26 mouse cellular contexts compared by ENCODE assay signal in the genomic region with DNA sequence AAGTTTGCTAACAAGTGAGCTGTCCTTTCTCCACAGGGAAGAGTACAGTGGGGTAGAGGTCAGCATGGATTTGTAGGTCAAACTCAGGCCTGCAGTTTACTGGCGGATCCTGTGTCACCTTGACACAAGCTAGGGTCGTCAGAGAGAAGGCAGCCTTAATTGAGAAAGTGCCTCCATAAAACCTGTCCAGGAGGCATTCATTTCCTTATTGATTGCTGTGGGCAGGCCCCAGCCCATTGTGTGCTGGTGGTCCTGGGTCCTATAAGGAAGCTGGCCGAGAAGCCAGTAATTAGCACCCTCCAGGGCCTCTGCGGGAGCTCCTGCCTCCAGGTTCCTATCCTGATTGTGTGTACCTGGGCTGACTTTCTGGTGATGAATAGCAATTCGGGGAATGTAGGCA. TPM values are rescaled to one million over a fixed set of nuclear protein-coding genes. Genes with fewer than 3 reads are reported as not detected.
DNase-seq lines count a peak whose midpoint lies in the region; ATAC-seq and TF ChIP-seq lines count a peak whose summit lies in the region.
"Had no signal": no experiment of that assay in that cellular context is flagged by ENCODE, and none has a peak within 500 bp of the region (broad histone marks: within the 10 kb centered on the region; RNA-seq: fewer than 3 reads in every experiment).

No protein-coding gene starts in this region.

- H3K36me3 ChIP-seq in kidney, embryonic 16.5 days (ENCODE audit: insufficient read depth, low read length): no peaks in the 10 kb centered on the region
- no peaks in the 10 kb centered on the region for H3K36me3 ChIP-seq in ES-Bruce4 (ENCODE audit: control insufficient read depth, insufficient read depth, low read length, poor library complexity, severe bottlenecking)
- no peaks in the 10 kb centered on the region for H3K36me3 ChIP-seq in hindbrain, embryonic 14.5 days (replicated peaks; ENCODE audit: control insufficient read depth, insufficient read depth)
- no peaks in the 10 kb centered on the region for H3K36me3 ChIP-seq in midbrain, embryonic 10.5 days
- H3K36me3 ChIP-seq: embryonic facial prominence, embryonic 10.5 days; embryonic facial prominence, embryonic 13.5 days; forebrain, embryonic 12.5 days; forebrain, embryonic 15.5 days; heart, embryonic 13.5 days; hindbrain, embryonic 12.5 days; intestine, embryonic 15.5 days had no signal

- TF ChIP-seq CTCF in ES-Bruce4 (IDR thresholded peaks at IDR 0.05; ENCODE audit: low read depth, low read length): no peak

- no peaks in the 10 kb centered on the region for H3K27me3 ChIP-seq in kidney, embryonic 16.5 days (ENCODE audit: insufficient read depth, low read length)
- H3K27me3 ChIP-seq in ES-Bruce4 (ENCODE audit: control insufficient read depth, insufficient read depth, low read length, poor library complexity, severe bottlenecking): no peaks in the 10 kb centered on the region
- H3K27me3 ChIP-seq in hindbrain, embryonic 14.5 days (ENCODE audit: control insufficient read depth, insufficient read depth, low read length): no peaks in the 10 kb centered on the region
- H3K27me3 ChIP-seq in midbrain, embryonic 10.5 days (ENCODE audit: low read depth, poor library complexity, severe bottlenecking): no peaks in the 10 kb centered on the region
- H3K27me3 ChIP-seq: embryonic facial prominence, embryonic 13.5 days; forebrain, embryonic 12.5 days; forebrain, embryonic 15.5 days; heart, embryonic 13.5 days; hindbrain, embryonic 12.5 days; intestine, embryonic 15.5 days had no signal

- 37% methylated on average over 5 of the region's 5 CpGs for WGBS in kidney, embryonic 16.5 days
- 30% methylated on average over 5 of the region's 5 CpGs for WGBS in hindbrain, embryonic 14.5 days
- 28% methylated on average over 5 of the region's 5 CpGs for WGBS in midbrain, embryonic 10.5 days

- peak; percentile 92 for TF ChIP-seq EP300 in ES-Bruce4 (IDR thresholded peaks at IDR 0.05; ENCODE audit: insufficient read depth, low read depth, low read length)

- TF ChIP-seq POLR2A in ES-Bruce4 (IDR thresholded peaks at IDR 0.05; ENCODE audit: insufficient read depth, low read length): no peak

- no peak for ATAC-seq in kidney, embryonic 16.5 days (ENCODE audit: low FRiP score, low TSS enrichment)
- no peak for ATAC-seq in hindbrain, embryonic 14.5 days (ENCODE audit: low FRiP score)
- ATAC-seq: activated CD4-positive, CD25-positive, alpha-beta regulatory T cell, adult 4 months; forebrain, embryonic 15.5 days; hindbrain, embryonic 16.5 days; intestine, embryonic 15.5 days had no signal

- peak; percentile 11 for DNase-seq in embryo, embryonic 10 days (ENCODE audit: low spot score)
- DNase-seq in embryo, embryonic 11 days: no peak
- DNase-seq in kidney, adult 9 months: peak; percentile 26
- DNase-seq in R1 (ENCODE audit: low read depth, low spot score): peak; percentile 90
- no peak for DNase-seq in hindbrain, embryonic 14.5 days (ENCODE audit: low spot score)
- DNase-seq in midbrain, embryonic 10.5 days (ENCODE audit: low spot score): no peak
- DNase-seq: adrenal gland, adult 8-10 months; adrenal gland, postnatal 25 days; cerebellum, adult 18-20 months; cerebellum, adult 9-10 months; cerebellum, postnatal 14 days; gastrocnemius, postnatal 25 days; heart, adult 18-20 months; heart, postnatal 14 days had no signal

- H3K9ac ChIP-seq in kidney, embryonic 16.5 days (replicated peaks; ENCODE audit: low read length): no peak overlapping the region
- no peak overlapping the region for H3K9ac ChIP-seq in ES-Bruce4 (ENCODE audit: low read depth, poor library complexity, severe bottlenecking)
- H3K9ac ChIP-seq in hindbrain, embryonic 14.5 days: no peak overlapping the region
- H3K9ac ChIP-seq: embryonic facial prominence, embryonic 13.5 days; forebrain, embryonic 12.5 days; forebrain, embryonic 15.5 days; heart, embryonic 13.5 days; hindbrain, embryonic 12.5 days; intestine, embryonic 15.5 days had no signal

- H3K9me3 ChIP-seq in kidney, embryonic 16.5 days (ENCODE audit: low read length): no peaks in the 10 kb centered on the region
- H3K9me3 ChIP-seq in ES-Bruce4 (replicated peaks; ENCODE audit: control insufficient read depth, insufficient read depth, low read length, poor library complexity, severe bottlenecking): no peaks in the 10 kb centered on the region; the same call in 1 of the 2 replicates
- no peaks in the 10 kb centered on the region for H3K9me3 ChIP-seq in hindbrain, embryonic 14.5 days (ENCODE audit: control insufficient read depth, low read length)
- 0 out of 2 replicates have a peak, but pooled peaks cover 13% of the 10 kb centered on the region for H3K9me3 ChIP-seq in midbrain, embryonic 10.5 days (replicated peaks)
- H3K9me3 ChIP-seq: embryonic facial prominence, embryonic 13.5 days; forebrain, embryonic 12.5 days; forebrain, embryonic 15.5 days; heart, embryonic 13.5 days; hindbrain, embryonic 12.5 days; intestine, embryonic 15.5 days had no signal

- H3K27ac ChIP-seq in kidney, embryonic 16.5 days (ENCODE audit: low read length): no peak overlapping the region
- peak overlapping the region; percentile 90 for H3K27ac ChIP-seq in ES-Bruce4 (ENCODE audit: insufficient read depth, low read length)
- no peak overlapping the region for H3K27ac ChIP-seq in hindbrain, embryonic 14.5 days
- H3K27ac ChIP-seq in midbrain, embryonic 10.5 days (replicated peaks): no peak overlapping the region
- H3K27ac ChIP-seq: embryonic facial prominence, embryonic 10.5 days; embryonic facial prominence, embryonic 13.5 days; forebrain, embryonic 12.5 days; forebrain, embryonic 15.5 days; heart, embryonic 13.5 days; hindbrain, embryonic 12.5 days; intestine, embryonic 15.5 days had no signal

- H3K4me1 ChIP-seq in kidney, embryonic 16.5 days (ENCODE audit: insufficient read depth, low read length): no peaks in the 10 kb centered on the region
- peaks cover 4% of the 10 kb centered on the region for H3K4me1 ChIP-seq in ES-Bruce4 (ENCODE audit: control insufficient read depth, insufficient read depth, low read length)
- H3K4me1 ChIP-seq in hindbrain, embryonic 14.5 days (replicated peaks; ENCODE audit: control insufficient read depth, insufficient read depth, low read length): no peaks in the 10 kb centered on the region
- H3K4me1 ChIP-seq in midbrain, embryonic 10.5 days: no peaks in the 10 kb centered on the region
- H3K4me1 ChIP-seq: embryonic facial prominence, embryonic 10.5 days; embryonic facial prominence, embryonic 13.5 days; forebrain, embryonic 12.5 days; forebrain, embryonic 15.5 days; heart, embryonic 13.5 days; hindbrain, embryonic 12.5 days; intestine, embryonic 15.5 days had no signal

- no peak overlapping the region for H3K4me2 ChIP-seq in kidney, embryonic 16.5 days (replicated peaks; ENCODE audit: low read depth, low read length)
- no peak overlapping the region for H3K4me2 ChIP-seq in hindbrain, embryonic 14.5 days (replicated peaks)
- H3K4me2 ChIP-seq: embryonic facial prominence, embryonic 13.5 days; forebrain, embryonic 12.5 days; forebrain, embryonic 15.5 days; heart, embryonic 13.5 days; hindbrain, embryonic 12.5 days; intestine, embryonic 15.5 days had no signal

- no peak overlapping the region for H3K4me3 ChIP-seq in kidney, embryonic 16.5 days (ENCODE audit: low read length)
- H3K4me3 ChIP-seq in ES-Bruce4 (ENCODE audit: low read depth, low read length): no peak overlapping the region
- no peak overlapping the region for H3K4me3 ChIP-seq in hindbrain, embryonic 14.5 days (replicated peaks; ENCODE audit: low read length)
- H3K4me3 ChIP-seq in midbrain, embryonic 10.5 days: no peak overlapping the region
- H3K4me3 ChIP-seq: embryonic facial prominence, embryonic 10.5 days; embryonic facial prominence, embryonic 13.5 days; erythroblast, embryonic 14.5 days; forebrain, embryonic 12.5 days; forebrain, embryonic 15.5 days; heart, embryonic 13.5 days; hindbrain, embryonic 12.5 days; intestine, embryonic 15.5 days had no signal

RNA-seq across cellular contexts. Expression of a gene that starts 16.3 kb away (rescaled TPM):
- polyA plus RNA-seq in kidney, embryonic 16.5 days (2015; fragmentation: Nextera tagmentation; extraction: Ambion mirVana): 0.34 and 0.64 TPM in 2 replicates
- 15.9 and 16.6 TPM in 2 replicates for polyA plus RNA-seq in ES-Bruce4 (2011; ENCODE audit: insufficient read depth, insufficient read length, low read depth, missing spikeins)
- polyA plus RNA-seq in hindbrain, embryonic 14.5 days (2014; fragmentation: Nextera tagmentation; extraction: Ambion mirVana): 0.33 and 0.92 TPM in 2 replicates
- 0.54 and 0.56 TPM in 2 replicates for polyA plus RNA-seq in midbrain, embryonic 10.5 days (2016; fragmentation: Nextera tagmentation; extraction: Ambion mirVana)
- polyA plus RNA-seq: activated CD4-positive, CD25-positive, alpha-beta regulatory T cell, adult 4 months; embryonic facial prominence, embryonic 10.5 days; embryonic facial prominence, embryonic 13.5 days; erythroblast, embryonic 14.5 days; hindbrain, embryonic 12.5 days had no signal

RNA-seq across cellular contexts. Expression of a gene that starts 24.1 kb away (rescaled TPM):
- polyA plus RNA-seq in kidney, embryonic 16.5 days (2015; fragmentation: Nextera tagmentation; extraction: Ambion mirVana): 0.58 and 0.69 TPM in 2 replicates
- 1.3 and 1.9 TPM in 2 replicates for polyA plus RNA-seq in ES-Bruce4 (2011; ENCODE audit: insufficient read depth, insufficient read length, low read depth, missing spikeins)
- not detected in 2 replicates for polyA plus RNA-seq in hindbrain, embryonic 14.5 days (2014; fragmentation: Nextera tagmentation; extraction: Ambion mirVana)
- polyA plus RNA-seq in midbrain, embryonic 10.5 days (2016; fragmentation: Nextera tagmentation; extraction: Ambion mirVana): 5.4 and 7.8 TPM in 2 replicates

RNA-seq across cellular contexts. Expression of a gene that starts 54.3 kb away (rescaled TPM):
- polyA plus RNA-seq in kidney, embryonic 16.5 days (2015; fragmentation: Nextera tagmentation; extraction: Ambion mirVana): 65.3 and 69.8 TPM in 2 replicates
- 85.6 and 101 TPM in 2 replicates for polyA plus RNA-seq in ES-Bruce4 (2011; ENCODE audit: insufficient read depth, insufficient read length, low read depth, missing spikeins)
- 59.7 and 64.4 TPM in 2 replicates for polyA plus RNA-seq in hindbrain, embryonic 14.5 days (2014; fragmentation: Nextera tagmentation; extraction: Ambion mirVana)
- 71.7 and 85.0 TPM in 2 replicates for polyA plus RNA-seq in midbrain, embryonic 10.5 days (2016; fragmentation: Nextera tagmentation; extraction: Ambion mirVana)

Comparison
In these comparisons a context has a peak if more than half of its experiments do, and no peak if none do; other contexts are left out.
1. DNase-seq: peak in embryo, embryonic 10 days (single experiment), kidney, adult 9 months (single experiment) and R1 (single experiment); none in embryo, embryonic 11 days (single experiment), hindbrain, embryonic 14.5 days (single experiment) and midbrain, embryonic 10.5 days (single experiment).